Mouse (Mus musculus) lung, embryonic 14.5 days (tissue): ENCODE data around the gene Galk1. TPM values are rescaled to one million over a fixed set of nuclear protein-coding genes. Genes with fewer than 3 reads are reported as not detected.

ENCODE experiments used
- ATAC-seq: fragments of 200-750 bp; cut with Nextera tagmentation; 2 replicates; pipeline ENCODE4 v1.8.0; 2017; ENCODE audit warnings: mild to moderate bottlenecking, moderate TSS enrichment, moderate library complexity; ENCODE audit not compliant: insufficient read depth
- DNase-seq: peaks from one replicate; pipeline ENCODE4 v3.0.0-alpha.2; 2015
- H3K27ac ChIP-seq: fragments of 300-500 bp; sonication (generic); 2 replicates; pipeline ENCODE4 v1.5.1; 2014; ENCODE audit warnings: low read depth, mild to moderate bottlenecking, moderate library complexity
- H3K27me3 ChIP-seq: fragments of 300-500 bp; sonication (generic); 2 replicates; pipeline ENCODE4 v1.6.1; 2014; ENCODE audit warnings: low read length, control low read depth; ENCODE audit not compliant: insufficient read depth
- H3K36me3 ChIP-seq: fragments of 300-500 bp; sonication (generic); 2 replicates; pipeline ENCODE4 v1.6.1; 2014; ENCODE audit warnings: control low read depth; ENCODE audit not compliant: insufficient read depth
- H3K4me1 ChIP-seq: fragments of 300-500 bp; sonication (generic); 2 replicates; pipeline ENCODE4 v1.6.1; 2014; ENCODE audit warnings: antibody characterized with exemption, control low read depth; ENCODE audit not compliant: insufficient read depth
- H3K4me2 ChIP-seq: fragments of 300-500 bp; sonication (generic); 2 replicates; pipeline ENCODE4 v1.6.1; 2014; ENCODE audit warnings: mild to moderate bottlenecking
- H3K4me3 ChIP-seq: fragments of 300-500 bp; sonication (generic); 2 replicates; pipeline ENCODE4 v1.5.1; 2014; ENCODE audit warnings: low read depth, low read length
- H3K9ac ChIP-seq: fragments of 300-500 bp; sonication (generic); 2 replicates; pipeline ENCODE4 v1.6.1; 2014
- H3K9me3 ChIP-seq: fragments of 300-500 bp; sonication (generic); 2 replicates; pipeline ENCODE4 v1.6.1; 2016; ENCODE audit warnings: low read depth, low read length, control low read depth
- CTCF ChIP-seq: IDR thresholded peaks from 2 replicates; pipeline ENCODE4 v1.5.1; 2016; ENCODE audit warnings: antibody characterized with exemption, low read depth
- WGBS: fragments of 180-500 bp; shearing (Covaris S2); extraction: QIAGEN DNeasy Blood & Tissue Kit; methylation state at CpG from one replicate; pipeline ENCODE4 v1.1.7; 2014; 5-methylcytosine and 5-hydroxymethylcytosine counted together
- polyA plus RNA-seq: library from polyadenylated mRNA; unstranded; fragments of >200 nt; fragmentation: Nextera tagmentation; extraction: Ambion mirVana; gene quantifications from 2 replicates; pipeline ENCODE4 v1.2.1, GENCODE M21; 2014

Galk1 gene
- polyA plus RNA-seq, 1 experiment from 2014 or later: 208 TPM

DNA sequence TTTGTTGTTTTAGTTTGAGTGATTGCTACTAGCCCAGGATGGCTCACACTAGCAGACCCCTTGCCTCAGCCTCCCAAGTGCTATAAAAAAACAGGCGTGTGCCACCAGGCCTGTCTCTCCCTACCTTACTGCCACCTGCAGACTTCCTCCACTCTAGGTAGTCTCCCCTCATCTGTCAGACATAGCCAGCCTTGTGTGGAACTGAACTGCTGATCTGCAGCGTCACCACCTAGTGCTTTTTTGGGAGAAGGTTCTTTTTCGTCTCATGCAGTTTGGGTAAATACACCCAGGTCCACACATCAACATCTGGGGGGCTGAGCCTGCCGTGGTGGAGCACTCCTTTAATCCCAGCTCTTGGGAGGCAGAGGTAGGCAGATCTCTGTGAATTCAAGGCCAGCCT is 15.5 kb downstream of the Galk1 start:
- no peak overlapping the region for H3K27ac ChIP-seq
- no peaks in the 10 kb centered on the region for H3K4me1 ChIP-seq
- no peak overlapping the region for H3K4me2 ChIP-seq
- DNase-seq (no peak), ATAC-seq (no peak)
- no peak overlapping the region for H3K4me3 ChIP-seq
- WGBS: 66% methylated on average over 4 of the region's 4 CpGs
- no peaks in the 10 kb centered on the region for H3K27me3 ChIP-seq
- H3K9me3 ChIP-seq: no peaks in the 10 kb centered on the region
- TF ChIP-seq CTCF: no peak
- H3K9ac ChIP-seq: no peak overlapping the region
- no peaks in the 10 kb centered on the region for H3K36me3 ChIP-seq

DNA sequence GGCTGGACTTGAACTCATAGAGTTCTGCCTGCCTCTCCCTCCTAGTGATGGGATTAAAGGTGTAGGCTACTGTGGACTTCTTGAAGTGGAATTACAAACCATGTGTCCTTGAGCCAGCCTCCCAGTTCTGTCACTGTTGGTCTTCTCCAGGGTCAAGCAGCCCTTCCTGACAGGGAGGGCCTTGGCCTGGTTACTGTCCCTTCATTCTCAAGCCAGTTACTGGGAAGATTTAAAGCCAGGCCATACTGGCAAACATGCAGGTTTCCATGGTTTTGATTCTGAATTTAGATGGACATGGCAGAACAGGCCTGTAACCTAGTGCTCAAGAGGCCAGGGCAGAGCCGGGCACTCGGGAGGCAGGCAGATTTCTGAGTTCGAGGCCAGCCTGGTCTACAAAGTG is 17.3 kb downstream of the Galk1 start:
- Histone ChIP-seq H3K27ac (no peak overlapping the region), H3K4me1 (no peaks in the 10 kb centered on the region), H3K9me3 (no peaks in the 10 kb centered on the region), H3K36me3 (no peaks in the 10 kb centered on the region), H3K4me2 (no peak overlapping the region), H3K27me3 (no peaks in the 10 kb centered on the region), H3K9ac (no peak overlapping the region), H3K4me3 (no peak overlapping the region)
- ATAC-seq (no peak), DNase-seq (no peak)
- WGBS: 83% methylated on average over 3 of the region's 3 CpGs
- no peak for TF ChIP-seq CTCF

- DNase-seq (no peak), ATAC-seq (no peak)
- H3K4me3 ChIP-seq: no peak overlapping the region
- no peaks in the 10 kb centered on the region for H3K27me3 ChIP-seq
- H3K27ac ChIP-seq: no peak overlapping the region
- 47% methylated on average over 4 of the region's 4 CpGs for WGBS
- no peak overlapping the region for H3K9ac ChIP-seq
- no peaks in the 10 kb centered on the region for H3K4me1 ChIP-seq
- H3K36me3 ChIP-seq: no peaks in the 10 kb centered on the region
- TF ChIP-seq CTCF: no peak
- no peak overlapping the region for H3K4me2 ChIP-seq
- H3K9me3 ChIP-seq: no peaks in the 10 kb centered on the region
These were observed 20.4 kb downstream of the Galk1 start for GRCm38 (mm10) chr11:115992098-115992497.

- WGBS: 27% methylated on average over 12 of the region's 15 CpGs
- H3K4me2 ChIP-seq: peak overlapping the region; percentile 35
- H3K9ac ChIP-seq: no peak overlapping the region
- ATAC-seq (no peak), DNase-seq (no peak)
- no peaks in the 10 kb centered on the region for H3K9me3 ChIP-seq
- no peaks in the 10 kb centered on the region for H3K36me3 ChIP-seq
- H3K4me1 ChIP-seq: no peaks in the 10 kb centered on the region
- no peak for TF ChIP-seq CTCF
- H3K4me3 ChIP-seq: 0 out of 2 replicates have a peak overlapping the region, but pooled peaks have one; percentile 2
- no peak overlapping the region for H3K27ac ChIP-seq
- H3K27me3 ChIP-seq: no peaks in the 10 kb centered on the region
These were observed 22.8 kb downstream of the Galk1 start for GRCm38 (mm10) chr11:115989686-115990085.

DNA sequence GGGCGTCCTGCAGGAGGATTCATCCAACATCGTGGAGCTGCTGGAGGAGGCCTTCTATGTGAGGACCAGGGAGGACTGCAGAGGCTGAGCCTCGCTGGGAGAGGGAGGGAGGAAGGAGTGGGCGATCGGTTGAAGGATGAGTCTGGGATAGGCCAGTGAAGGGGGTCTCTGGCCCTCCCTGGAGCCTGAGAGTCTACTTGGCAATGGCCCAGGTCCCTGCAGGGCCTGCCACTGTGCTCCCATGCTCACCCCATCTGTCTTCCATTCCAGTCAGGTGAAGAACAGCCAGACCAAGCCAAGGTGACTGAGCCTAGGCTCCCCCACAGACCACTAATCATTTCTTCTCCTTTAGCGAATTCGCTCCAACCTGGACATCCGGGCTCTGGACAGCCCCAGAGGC is 29.2 kb downstream of the Galk1 start:
- Histone ChIP-seq H3K27ac (no peak overlapping the region), H3K27me3 (no peaks in the 10 kb centered on the region), H3K4me3 (no peak overlapping the region), H3K4me2 (no peak overlapping the region), H3K9ac (no peak overlapping the region), H3K9me3 (no peaks in the 10 kb centered on the region), H3K4me1 (no peaks in the 10 kb centered on the region), H3K36me3 (no peaks in the 10 kb centered on the region)
- DNase-seq (no peak), ATAC-seq (no peak)
- TF ChIP-seq CTCF: no peak
- 75% methylated on average over 8 of the region's 8 CpGs for WGBS

GRCm38 (mm10) chr11:115982472-115982871 is 30.0 kb downstream of the Galk1 start:
- peaks cover 3% of the 10 kb centered on the region; the same call in 1 of the 2 replicates for H3K27me3 ChIP-seq
- no peak overlapping the region for H3K4me2 ChIP-seq
- ATAC-seq: no peak
- H3K27ac ChIP-seq: no peak overlapping the region
- no peak overlapping the region for H3K4me3 ChIP-seq
- no peak for TF ChIP-seq CTCF
- no peak overlapping the region for H3K9ac ChIP-seq
- DNase-seq: no peak
- H3K9me3 ChIP-seq: no peaks in the 10 kb centered on the region
- 83% methylated on average over 15 of the region's 15 CpGs for WGBS
- H3K36me3 ChIP-seq: no peaks in the 10 kb centered on the region
- no peaks in the 10 kb centered on the region for H3K4me1 ChIP-seq

GRCm38 (mm10) chr11:115975544-115975943 is 37.0 kb downstream of the Galk1 start:
- no peak overlapping the region for H3K9ac ChIP-seq
- DNase-seq (no peak), ATAC-seq (no peak)
- H3K27me3 ChIP-seq: peaks cover 45% of the 10 kb centered on the region
- peak overlapping the region; percentile 74 for H3K4me2 ChIP-seq
- 28% methylated on average over 12 of the region's 12 CpGs for WGBS
- no peak overlapping the region for H3K27ac ChIP-seq
- H3K4me1 ChIP-seq: no peaks in the 10 kb centered on the region
- no peak for TF ChIP-seq CTCF
- peak overlapping the region; percentile 43; the same call in 1 of the 2 replicates for H3K4me3 ChIP-seq
- H3K9me3 ChIP-seq: no peaks in the 10 kb centered on the region
- H3K36me3 ChIP-seq: no peaks in the 10 kb centered on the region

DNA sequence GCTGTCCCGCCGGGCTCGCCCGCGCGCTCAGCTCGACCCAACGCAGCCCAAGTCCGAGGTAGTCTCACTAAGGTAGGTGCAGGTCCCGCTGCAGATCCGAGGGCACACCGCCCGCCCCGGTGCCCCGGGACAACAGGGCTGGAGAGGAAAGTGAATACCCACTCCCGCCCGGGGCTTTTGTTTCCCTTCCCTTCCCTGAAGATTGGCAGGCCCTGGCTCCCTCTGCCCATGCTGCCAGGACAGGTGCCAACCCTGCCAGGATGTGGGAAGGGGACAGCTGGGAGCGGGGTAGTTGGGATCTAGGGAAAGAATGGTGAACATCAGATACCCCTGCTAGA is 37.5 kb downstream of the Galk1 start:
- no peak overlapping the region for H3K27ac ChIP-seq
- peaks cover 45% of the 10 kb centered on the region for H3K27me3 ChIP-seq
- H3K36me3 ChIP-seq: no peaks in the 10 kb centered on the region
- no peak for ATAC-seq
- peaks cover 3% of the 10 kb centered on the region; the same call in 1 of the 2 replicates for H3K4me1 ChIP-seq
- peak overlapping the region; percentile 43 for H3K4me3 ChIP-seq
- WGBS: 3% methylated on average over 18 of the region's 18 CpGs
- no peak for DNase-seq
- H3K9ac ChIP-seq: peak overlapping the region; percentile 42
- no peak for TF ChIP-seq CTCF
- peak overlapping the region; percentile 74 for H3K4me2 ChIP-seq
- no peaks in the 10 kb centered on the region for H3K9me3 ChIP-seq
